Mouse (Mus musculus): ENCODE results near the gene Galnt13. TPM values are rescaled to one million over a fixed set of nuclear protein-coding genes. Genes with fewer than 3 reads are reported as not detected.
"Not testable (repeated sequence)": the region's sequence is repeated elsewhere in the genome, so short reads cannot be mapped to it uniquely, and the experiment has no call there.

The Galnt13 gene
- polyA plus RNA-seq, 1 experiment from 2014 or later = not detected

- Histone ChIP-seq H3K36me3 (ENCODE audit: control insufficient read depth, insufficient read depth) (no peaks in the 10 kb centered on the region), H3K27ac (ENCODE audit: low read length) (no peak overlapping the region), H3K4me2 (ENCODE audit: low read depth, low read length) (no peak overlapping the region), H3K4me1 (ENCODE audit: control insufficient read depth, low read depth, low read length) (no peaks in the 10 kb centered on the region), H3K27me3 (ENCODE audit: control insufficient read depth, insufficient read depth, low read depth, low read length) (no peaks in the 10 kb centered on the region), H3K9me3 (replicated peaks; ENCODE audit: control insufficient read depth, low read length) (no peaks in the 10 kb centered on the region), H3K9ac (ENCODE audit: low read depth, low read length) (no peak overlapping the region), H3K4me3 (ENCODE audit: low read depth, low read length) (no peak overlapping the region)
- 36% methylated on average over 3 of the region's 3 CpGs for WGBS (ENCODE audit: insufficient replicate concordance)
- no peak for ATAC-seq (ENCODE audit: low read depth)
These were observed 91.0 kb downstream of the Galnt13 start for GRCm38 (mm10) chr2:54527073-54527472.

GRCm38 (mm10) chr2:54558357-54559153, 122.4 kb downstream of the Galnt13 start:
- WGBS (ENCODE audit: insufficient replicate concordance) = 56% methylated on average over 10 of the region's 10 CpGs
- Histone ChIP-seq H3K9ac (ENCODE audit: low read depth, low read length) (no peak overlapping the region), H3K27me3 (ENCODE audit: control insufficient read depth, insufficient read depth, low read depth, low read length) (no peaks in the 10 kb centered on the region), H3K9me3 (replicated peaks; ENCODE audit: control insufficient read depth, low read length) (no peaks in the 10 kb centered on the region), H3K36me3 (ENCODE audit: control insufficient read depth, insufficient read depth) (no peaks in the 10 kb centered on the region), H3K27ac (ENCODE audit: low read length) (no peak overlapping the region), H3K4me2 (ENCODE audit: low read depth, low read length) (no peak overlapping the region), H3K4me1 (ENCODE audit: control insufficient read depth, low read depth, low read length) (no peaks in the 10 kb centered on the region), H3K4me3 (ENCODE audit: low read depth, low read length) (no peak overlapping the region)
- no peak for ATAC-seq (ENCODE audit: low read depth)

- Histone ChIP-seq H3K9me3 (replicated peaks; ENCODE audit: control insufficient read depth, low read length) (no peaks in the 10 kb centered on the region), H3K4me2 (ENCODE audit: low read depth, low read length) (no peak overlapping the region), H3K9ac (ENCODE audit: low read depth, low read length) (no peak overlapping the region), H3K27ac (ENCODE audit: low read length) (no peak overlapping the region), H3K4me3 (ENCODE audit: low read depth, low read length) (no peak overlapping the region), H3K36me3 (ENCODE audit: control insufficient read depth, insufficient read depth) (no peaks in the 10 kb centered on the region), H3K27me3 (ENCODE audit: control insufficient read depth, insufficient read depth, low read depth, low read length) (no peaks in the 10 kb centered on the region), H3K4me1 (ENCODE audit: control insufficient read depth, low read depth, low read length) (no peaks in the 10 kb centered on the region)
- 58% methylated on average over 3 of the region's 3 CpGs for WGBS (ENCODE audit: insufficient replicate concordance)
- ATAC-seq (ENCODE audit: low read depth) = no peak
These were observed 129.0 kb downstream of the Galnt13 start for GRCm38 (mm10) chr2:54565068-54565467.

- Histone ChIP-seq H3K9me3 (replicated peaks; ENCODE audit: control insufficient read depth, low read length) (no peaks in the 10 kb centered on the region), H3K4me3 (ENCODE audit: low read depth, low read length) (no peak overlapping the region), H3K27me3 (ENCODE audit: control insufficient read depth, insufficient read depth, low read depth, low read length) (no peaks in the 10 kb centered on the region), H3K27ac (ENCODE audit: low read length) (no peak overlapping the region), H3K4me2 (ENCODE audit: low read depth, low read length) (no peak overlapping the region), H3K9ac (ENCODE audit: low read depth, low read length) (no peak overlapping the region), H3K4me1 (ENCODE audit: control insufficient read depth, low read depth, low read length) (no peaks in the 10 kb centered on the region), H3K36me3 (ENCODE audit: control insufficient read depth, insufficient read depth) (no peaks in the 10 kb centered on the region)
- WGBS (ENCODE audit: insufficient replicate concordance) = 40% methylated on average over 2 of the region's 2 CpGs
- ATAC-seq (ENCODE audit: low read depth) = no peak
These were observed 131.1 kb downstream of the Galnt13 start for GRCm38 (mm10) chr2:54567186-54567585.

GRCm38 (mm10) chr2:54567632-54568031, 131.5 kb downstream of the Galnt13 start:
- H3K4me1 ChIP-seq (ENCODE audit: control insufficient read depth, low read depth, low read length) = no peaks in the 10 kb centered on the region

GRCm38 (mm10) chr2:54713817-54714216, 277.7 kb downstream of the Galnt13 start:
- H3K27me3 ChIP-seq (ENCODE audit: control insufficient read depth, insufficient read depth, low read depth, low read length); H3K9ac ChIP-seq (ENCODE audit: low read depth, low read length); H3K9me3 ChIP-seq (replicated peaks; ENCODE audit: control insufficient read depth, low read length); H3K27ac ChIP-seq (ENCODE audit: low read length); H3K4me3 ChIP-seq (ENCODE audit: low read depth, low read length); H3K4me1 ChIP-seq (ENCODE audit: control insufficient read depth, low read depth, low read length); H3K4me2 ChIP-seq (ENCODE audit: low read depth, low read length); ATAC-seq (ENCODE audit: low read depth); H3K36me3 ChIP-seq (ENCODE audit: control insufficient read depth, insufficient read depth): not testable (repeated sequence)
- WGBS (ENCODE audit: insufficient replicate concordance) = no CpG with 5 or more reads among the region's 5 CpGs

More at GRCm38 (mm10) chr2:54567632-54568031, 131.5 kb downstream of the Galnt13 start:
- no peak for ATAC-seq (ENCODE audit: low read depth)
- no peak overlapping the region for H3K27ac ChIP-seq (ENCODE audit: low read length)
- no peaks in the 10 kb centered on the region for H3K9me3 ChIP-seq (replicated peaks; ENCODE audit: control insufficient read depth, low read length)
- H3K27me3 ChIP-seq (ENCODE audit: control insufficient read depth, insufficient read depth, low read depth, low read length) = no peaks in the 10 kb centered on the region
- WGBS (ENCODE audit: insufficient replicate concordance) = 64% methylated on average over 9 of the region's 9 CpGs
- H3K9ac ChIP-seq (ENCODE audit: low read depth, low read length) = no peak overlapping the region
- no peak overlapping the region for H3K4me3 ChIP-seq (ENCODE audit: low read depth, low read length)
- no peak overlapping the region for H3K4me2 ChIP-seq (ENCODE audit: low read depth, low read length)
- H3K36me3 ChIP-seq (ENCODE audit: control insufficient read depth, insufficient read depth) = no peaks in the 10 kb centered on the region

GRCm38 (mm10) chr2:54751232-54751631, 315.1 kb downstream of the Galnt13 start:
- WGBS (ENCODE audit: insufficient replicate concordance) = 70% methylated on average over 2 of the region's 2 CpGs
- H3K27me3 ChIP-seq (ENCODE audit: control insufficient read depth, insufficient read depth, low read depth, low read length) = no peaks in the 10 kb centered on the region
- ATAC-seq (ENCODE audit: low read depth) = no peak
- H3K36me3 ChIP-seq (ENCODE audit: control insufficient read depth, insufficient read depth) = no peaks in the 10 kb centered on the region
- no peak overlapping the region for H3K27ac ChIP-seq (ENCODE audit: low read length)
- H3K4me2 ChIP-seq (ENCODE audit: low read depth, low read length) = no peak overlapping the region
- no peak overlapping the region for H3K4me3 ChIP-seq (ENCODE audit: low read depth, low read length)
- no peaks in the 10 kb centered on the region for H3K4me1 ChIP-seq (ENCODE audit: control insufficient read depth, low read depth, low read length)
- no peaks in the 10 kb centered on the region for H3K9me3 ChIP-seq (replicated peaks; ENCODE audit: control insufficient read depth, low read length)
- H3K9ac ChIP-seq (ENCODE audit: low read depth, low read length) = no peak overlapping the region

GRCm38 (mm10) chr2:54759781-54760180, 323.7 kb downstream of the Galnt13 start:
- Histone ChIP-seq H3K4me2 (ENCODE audit: low read depth, low read length) (no peak overlapping the region), H3K27me3 (ENCODE audit: control insufficient read depth, insufficient read depth, low read depth, low read length) (no peaks in the 10 kb centered on the region), H3K27ac (ENCODE audit: low read length) (no peak overlapping the region), H3K4me3 (ENCODE audit: low read depth, low read length) (no peak overlapping the region), H3K9ac (ENCODE audit: low read depth, low read length) (no peak overlapping the region), H3K36me3 (ENCODE audit: control insufficient read depth, insufficient read depth) (no peaks in the 10 kb centered on the region), H3K9me3 (replicated peaks; ENCODE audit: control insufficient read depth, low read length) (no peaks in the 10 kb centered on the region), H3K4me1 (ENCODE audit: control insufficient read depth, low read depth, low read length) (no peaks in the 10 kb centered on the region)
- 23% methylated on average over 4 of the region's 4 CpGs for WGBS (ENCODE audit: insufficient replicate concordance)
- no peak for ATAC-seq (ENCODE audit: low read depth)

GRCm38 (mm10) chr2:54778790-54779273, 342.7 kb downstream of the Galnt13 start:
- H3K4me2 ChIP-seq (ENCODE audit: low read depth, low read length) = no peak overlapping the region
- H3K9ac ChIP-seq (ENCODE audit: low read depth, low read length) = no peak overlapping the region
- 55% methylated on average over 2 of the region's 2 CpGs for WGBS (ENCODE audit: insufficient replicate concordance)
- no peaks in the 10 kb centered on the region for H3K36me3 ChIP-seq (ENCODE audit: control insufficient read depth, insufficient read depth)
- H3K9me3 ChIP-seq (replicated peaks; ENCODE audit: control insufficient read depth, low read length) = no peaks in the 10 kb centered on the region
- no peak overlapping the region for H3K27ac ChIP-seq (ENCODE audit: low read length)
- no peak overlapping the region for H3K4me3 ChIP-seq (ENCODE audit: low read depth, low read length)
- no peaks in the 10 kb centered on the region for H3K4me1 ChIP-seq (ENCODE audit: control insufficient read depth, low read depth, low read length)
- no peak for ATAC-seq (ENCODE audit: low read depth)
- H3K27me3 ChIP-seq (ENCODE audit: control insufficient read depth, insufficient read depth, low read depth, low read length) = no peaks in the 10 kb centered on the region
